Mouse (Mus musculus) CH12.LX (cell line): ENCODE results near the gene Kdm5d. TPM values are rescaled to one million over a fixed set of nuclear protein-coding genes. Genes with fewer than 3 reads are reported as not detected.
A peak's percentile ranks its signal among the peaks of the same experiment; 100 is the strongest.

Experiments used
- DNase-seq: peaks from one replicate; pipeline ENCODE4 v3.0.0-alpha.2; 2013; ENCODE audit errors: extremely low read depth
- H3K27ac ChIP-seq: 2 replicates; pipeline ENCODE4 v1.5.1; 2012; ENCODE audit warnings: low read depth, mild to moderate bottlenecking, control low read depth, moderate library complexity; ENCODE audit not compliant: insufficient read depth
- H3K27me3 ChIP-seq: replicated peaks from 2 replicates; pipeline ENCODE3; 2012; ENCODE audit warnings: inconsistent platforms
- H3K36me3 ChIP-seq, 2 experiments: replicated peaks in 1 of 2; 2 replicates each; pipeline versions ENCODE3 to v1.6.1; 2012; ENCODE audit warnings: inconsistent platforms in 1 of 2, low read length in 1 of 2, mild to moderate bottlenecking in 1 of 2, mixed read lengths in 1 of 2, moderate library complexity in 1 of 2; ENCODE audit not compliant: control insufficient read depth in 1 of 2, insufficient read depth in 1 of 2
- H3K4me1 ChIP-seq, 2 experiments: 2 replicates each; pipeline ENCODE4 v1.6.1; 2012; ENCODE audit warnings: inconsistent platforms in 1 of 2, moderate library complexity in 1 of 2; ENCODE audit not compliant: insufficient read depth in 2 of 2, control insufficient read depth in 1 of 2
- H3K4me2 ChIP-seq: 2 replicates; pipeline ENCODE4 v1.6.1; 2012; ENCODE audit warnings: low read depth, mild to moderate bottlenecking, control low read depth; ENCODE audit not compliant: poor library complexity, insufficient read depth, severe bottlenecking
- H3K4me3 ChIP-seq, 3 experiments: fragments of 150-350 bp in 1 of 3; sonication (generic) in 1 of 3; replicated peaks in 1 of 3; 2 replicates each; pipeline versions ENCODE3 to v1.5.1; 2011 to 2012; ENCODE audit warnings: low read depth in 2 of 3, low read length in 2 of 3, mild to moderate bottlenecking in 2 of 3, moderate library complexity in 2 of 3, control low read depth in 1 of 3, improper control_type of control experiment in 1 of 3, inconsistent platforms in 1 of 3, mixed read lengths in 1 of 3; ENCODE audit not compliant: poor library complexity in 1 of 3
- H3K79me2 ChIP-seq: replicated peaks from 2 replicates; pipeline ENCODE4 v1.6.1; 2012; ENCODE audit warnings: mild to moderate bottlenecking, moderate library complexity; ENCODE audit not compliant: control insufficient read depth, poor library complexity, insufficient read depth, severe bottlenecking; ENCODE audit errors: extremely low read depth
- H3K9ac ChIP-seq: 2 replicates; pipeline ENCODE4 v1.6.1; 2012; ENCODE audit warnings: low read depth, mild to moderate bottlenecking, control low read depth, moderate library complexity; ENCODE audit not compliant: insufficient read depth
- H3K9me3 ChIP-seq: replicated peaks from 2 replicates; pipeline ENCODE3; 2012; ENCODE audit warnings: low read length, inconsistent platforms, mixed read lengths
- CTCF ChIP-seq, 2 experiments: IDR thresholded peaks in 1 of 2; conservative IDR thresholded peaks in 1 of 2; 2 replicates each; pipeline ENCODE4 v1.5.1; 2011 to 2012; ENCODE audit warnings: low read depth in 2 of 2, low read length in 2 of 2, improper control_type of control experiment in 1 of 2, inconsistent platforms in 1 of 2, mild to moderate bottlenecking in 1 of 2, moderate library complexity in 1 of 2
- RAD21 ChIP-seq: IDR thresholded peaks from 2 replicates; pipeline ENCODE4 v1.6.1; 2011; ENCODE audit warnings: low read depth, mild to moderate bottlenecking, low read length, improper control_type of control experiment, moderate library complexity
- RCOR1 ChIP-seq: conservative IDR thresholded peaks from 2 replicates; pipeline ENCODE4 v1.6.1; 2012; ENCODE audit warnings: low read depth, mild to moderate bottlenecking, inconsistent platforms, low read length, improper control_type of control experiment
- SMC3 ChIP-seq: IDR thresholded peaks from 2 replicates; pipeline ENCODE4 v1.6.1; 2011; ENCODE audit warnings: low read depth, low read length, improper control_type of control experiment
- TBP ChIP-seq: conservative IDR thresholded peaks from 2 replicates; pipeline ENCODE4 v1.6.1; 2011; ENCODE audit warnings: low read depth, low read length, improper control_type of control experiment
- dilution Hi-C: fragments of 300-500 bp; cut with MboI; formaldehyde crosslinking; loops from 2 replicates; pipeline ENCODE4 v1.14.3; 2020; ENCODE audit warnings: low sequenced_read_pairs; ENCODE audit not compliant: extremely low pct_unique_long_range_greater_than_20kb, extremely low pct_ligation_motif_present
- in situ Hi-C: fragments of 300-500 bp; cut with MboI; formaldehyde crosslinking; loops from 3 replicates; pipeline ENCODE4 v1.14.3; 2019; ENCODE audit warnings: low sequenced_read_pairs, low pct_ligation_motif_present, low pct_unique_long_range_greater_than_20kb, mixed read lengths
- polyA plus RNA-seq: library from polyadenylated mRNA; unstranded; fragments of >175 nt; gene quantifications from 2 replicates; pipeline ENCODE4 v1.2.1, GENCODE M21; 2012; ENCODE audit warnings: low read depth; ENCODE audit not compliant: insufficient read length
- total RNA-seq, 2 experiments: library from RNA; depleted of rRNA; stranded (reverse); fragments of 300-350 nt in 1 of 2; fragments of >200 nt in 1 of 2; gene quantifications; 2 replicates each; pipeline ENCODE4 v1.2.3; 2012 to 2014

The Kdm5d gene
- total and polyA plus RNA-seq, 3 experiments, result 14.3 to 16.8 (median 16.0) TPM

DNA sequence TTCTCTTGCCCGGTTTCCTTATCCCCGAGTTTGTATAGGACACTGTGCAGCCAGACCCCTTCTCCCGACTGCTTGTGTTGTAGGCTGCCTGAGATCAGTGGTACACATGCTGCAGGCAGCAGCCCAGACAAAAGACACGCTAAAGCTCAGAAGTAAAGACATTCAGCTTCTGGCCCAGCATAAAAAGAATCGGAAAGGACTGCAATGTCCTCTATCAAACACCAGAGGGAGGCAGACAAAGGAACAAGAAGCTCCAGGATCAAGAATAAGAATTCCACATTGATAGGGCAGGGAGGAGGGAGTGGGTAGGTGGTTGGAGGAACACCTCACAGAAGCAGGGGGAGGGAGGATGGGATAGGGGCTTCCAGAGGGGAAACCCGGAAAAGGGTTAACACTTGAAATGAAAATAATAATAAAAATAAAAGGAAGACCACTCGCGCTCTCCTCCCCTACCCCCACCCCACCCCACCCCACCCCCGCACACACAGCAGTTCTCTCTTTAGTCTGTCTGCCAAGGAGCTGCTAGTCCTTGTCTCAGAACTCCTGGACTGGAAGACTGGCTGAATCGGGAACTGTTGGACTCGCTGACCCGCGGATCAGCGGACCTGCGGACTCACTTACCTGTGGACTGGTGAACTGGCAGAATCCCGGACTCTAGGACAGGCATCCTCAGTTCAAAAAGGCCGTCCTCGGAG lies 24.6 kb upstream of the Kdm5d start:
- H3K9me3 ChIP-seq, result no peaks in the 10 kb centered on the region
- TF ChIP-seq SMC3 (peak; percentile 38), RCOR1 (no peak), CTCF (conservative IDR thresholded peaks at IDR 0.05 in 1 of 2, IDR thresholded peaks at IDR 0.05 in 1 of 2; ENCODE audit: low read depth in 2 of 2, low read length in 2 of 2) (peak in 1 of 2 experiments; percentile 59; a peak in 2 of 4 replicates), TBP (no peak), RAD21 (peak; percentile 41)
- TF ChIP-seq, all 38 proteins: peak for 3
- Histone ChIP-seq H3K79me2 (no peaks in the 10 kb centered on the region), H3K36me3 (no peaks in the 10 kb centered on the region), H3K27ac (no peak overlapping the region), H3K4me3 (no peak overlapping the region), H3K4me1 (no peaks in the 10 kb centered on the region), H3K9ac (no peak overlapping the region), H3K4me2 (no peak overlapping the region; the same call in 1 of the 2 replicates), H3K27me3 (no peaks in the 10 kb centered on the region)
- dilution Hi-C loops (no loop called here), in situ Hi-C loops (no loop called here)
- DNase-seq, result no peak

Other genes with a start within 250 kb of the Kdm5d start
- gene Zfy1, start 100.4 kb upstream of the Kdm5d start, total RNA-seq (2012; rRNA removed), result not detected in 2 replicates
- not detected in 2 replicates for gene Zfy1, start 100.4 kb upstream of the Kdm5d start, total RNA-seq (2014; rRNA removed)
- gene Zfy1, start 100.4 kb upstream of the Kdm5d start, polyA plus RNA-seq, result not detected in 2 replicates
- gene Uba1y, start 79.1 kb upstream of the Kdm5d start, total RNA-seq (2012; rRNA removed), result not detected in 2 replicates
- not detected in 2 replicates for gene Uba1y, start 79.1 kb upstream of the Kdm5d start, total RNA-seq (2014; rRNA removed)
- 0.11 TPM in 1 of 2 replicates, not detected in the other for gene Uba1y, start 79.1 kb upstream of the Kdm5d start, polyA plus RNA-seq
- 42.9 and 47.5 TPM in 2 replicates for gene Eif2s3y, start 112.8 kb downstream of the Kdm5d start, total RNA-seq (2012; rRNA removed)
- gene Eif2s3y, start 112.8 kb downstream of the Kdm5d start, total RNA-seq (2014; rRNA removed), result 108 and 133 TPM in 2 replicates
- 68.3 and 81.3 TPM in 2 replicates for gene Eif2s3y, start 112.8 kb downstream of the Kdm5d start, polyA plus RNA-seq